Mouse (Mus musculus) heart, embryonic 14.5 days (tissue): ENCODE results near the gene Gps1. TPM values are rescaled to one million over a fixed set of nuclear protein-coding genes. Genes with fewer than 3 reads are reported as not detected.

Experiments used
- ATAC-seq: fragments of 200-750 bp; cut with Nextera tagmentation; 2 replicates; pipeline ENCODE4 v1.8.0; 2017; ENCODE audit warnings: low read depth, moderate TSS enrichment; ENCODE audit not compliant: insufficient number of reproducible peaks, insufficient read depth, low FRiP score
- H3K27ac ChIP-seq, 2 experiments: fragments of 200-500 bp in 1 of 2; fragments of 300-500 bp in 1 of 2; sonication (generic) in 1 of 2; replicated peaks in 1 of 2; 2 replicates each; pipeline ENCODE4 v1.5.1; 2012 to 2014; ENCODE audit warnings: low read depth in 2 of 2, low read length in 2 of 2, control low read depth in 1 of 2, mild to moderate bottlenecking in 1 of 2, mixed read lengths in 1 of 2; ENCODE audit not compliant: control insufficient read depth in 1 of 2, insufficient read depth in 1 of 2
- H3K27me3 ChIP-seq: fragments of 300-500 bp; sonication (generic); 2 replicates; pipeline ENCODE4 v1.6.1; 2014; ENCODE audit warnings: mild to moderate bottlenecking, low read length, control low read depth; ENCODE audit not compliant: control insufficient read depth, insufficient read depth
- H3K36me3 ChIP-seq: fragments of 300-500 bp; sonication (generic); 2 replicates; pipeline ENCODE4 v1.6.1; 2014; ENCODE audit warnings: mild to moderate bottlenecking, control low read depth, low read length, mixed read lengths; ENCODE audit not compliant: control insufficient read depth, insufficient read depth
- H3K4me1 ChIP-seq, 2 experiments: fragments of 200-500 bp in 1 of 2; fragments of 300-500 bp in 1 of 2; sonication (generic) in 1 of 2; 2 replicates each; pipeline ENCODE4 v1.6.1; 2012 to 2014; ENCODE audit warnings: low read length in 2 of 2, control low read depth in 1 of 2, mixed read lengths in 1 of 2; ENCODE audit not compliant: control insufficient read depth in 2 of 2, insufficient read depth in 2 of 2
- H3K4me2 ChIP-seq: fragments of 300-500 bp; sonication (generic); 2 replicates; pipeline ENCODE4 v1.6.1; 2014; ENCODE audit warnings: mild to moderate bottlenecking, low read length
- H3K4me3 ChIP-seq, 2 experiments: fragments of 200-500 bp in 1 of 2; fragments of 300-500 bp in 1 of 2; sonication (generic) in 1 of 2; 2 replicates each; pipeline ENCODE4 v1.5.1; 2012 to 2014; ENCODE audit warnings: low read length in 2 of 2, mild to moderate bottlenecking in 2 of 2, control low read depth in 1 of 2, low read depth in 1 of 2, moderate library complexity in 1 of 2; ENCODE audit not compliant: control insufficient read depth in 1 of 2, insufficient read depth in 1 of 2
- H3K9ac ChIP-seq: fragments of 300-500 bp; sonication (generic); 2 replicates; pipeline ENCODE4 v1.6.1; 2014; ENCODE audit warnings: mild to moderate bottlenecking, low read length
- H3K9me3 ChIP-seq: fragments of 300-500 bp; sonication (generic); 2 replicates; pipeline ENCODE4 v1.6.1; 2016; ENCODE audit warnings: low read length, control low read depth; ENCODE audit not compliant: control insufficient read depth
- WGBS: fragments of 180-500 bp; shearing (Covaris S2); extraction: QIAGEN DNeasy Blood & Tissue Kit; methylation state at CpG from one replicate; pipeline ENCODE4 v1.1.7; 2014; 5-methylcytosine and 5-hydroxymethylcytosine counted together
- polyA plus RNA-seq: library from polyadenylated mRNA; unstranded; fragments of >200 nt; fragmentation: Nextera tagmentation; extraction: Ambion mirVana; gene quantifications from 2 replicates; pipeline ENCODE4 v1.2.1, GENCODE M21; 2014

Gene Gps1
- polyA plus RNA-seq, 1 experiment from 2014 or later, result 151 TPM

DNA sequence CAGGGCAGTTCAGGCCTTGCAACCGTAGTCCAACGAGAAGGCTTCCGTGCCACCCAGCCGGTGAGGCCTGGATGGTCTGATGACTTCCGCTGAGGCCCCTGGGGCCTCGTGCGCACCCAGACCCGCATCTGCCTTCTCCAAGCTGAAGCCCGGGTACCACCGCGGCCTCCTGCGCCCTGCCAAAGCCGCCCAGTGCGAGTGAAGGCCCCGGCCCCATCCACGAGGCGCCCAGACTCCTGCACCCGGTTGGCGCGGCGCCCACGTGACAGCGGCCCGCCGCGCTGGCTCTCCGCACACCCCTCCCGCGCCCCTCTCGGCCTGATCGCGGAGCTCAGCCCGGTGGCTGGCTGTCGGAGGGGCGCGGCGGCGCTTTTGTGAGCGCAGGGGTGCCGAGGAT is 39.5 kb downstream of the Gps1 start:
- peaks cover 29 to 34% of the 10 kb centered on the region in 2 experiments for H3K4me1 ChIP-seq
- H3K9me3 ChIP-seq, result no peaks in the 10 kb centered on the region
- ATAC-seq, result peak; percentile 16; the same call in 1 of the 2 replicates
- WGBS, result under 1% methylated on average over 40 of the region's 40 CpGs
- H3K4me2 ChIP-seq, result peak overlapping the region; percentile 87
- peak overlapping the region; percentile 68 to 81 for H3K4me3 ChIP-seq
- peak overlapping the region; percentile 88 to 93 for H3K27ac ChIP-seq
- peaks cover 35% of the 10 kb centered on the region for H3K36me3 ChIP-seq
- H3K27me3 ChIP-seq, result no peaks in the 10 kb centered on the region
- H3K9ac ChIP-seq, result peak overlapping the region; percentile 87

DNA sequence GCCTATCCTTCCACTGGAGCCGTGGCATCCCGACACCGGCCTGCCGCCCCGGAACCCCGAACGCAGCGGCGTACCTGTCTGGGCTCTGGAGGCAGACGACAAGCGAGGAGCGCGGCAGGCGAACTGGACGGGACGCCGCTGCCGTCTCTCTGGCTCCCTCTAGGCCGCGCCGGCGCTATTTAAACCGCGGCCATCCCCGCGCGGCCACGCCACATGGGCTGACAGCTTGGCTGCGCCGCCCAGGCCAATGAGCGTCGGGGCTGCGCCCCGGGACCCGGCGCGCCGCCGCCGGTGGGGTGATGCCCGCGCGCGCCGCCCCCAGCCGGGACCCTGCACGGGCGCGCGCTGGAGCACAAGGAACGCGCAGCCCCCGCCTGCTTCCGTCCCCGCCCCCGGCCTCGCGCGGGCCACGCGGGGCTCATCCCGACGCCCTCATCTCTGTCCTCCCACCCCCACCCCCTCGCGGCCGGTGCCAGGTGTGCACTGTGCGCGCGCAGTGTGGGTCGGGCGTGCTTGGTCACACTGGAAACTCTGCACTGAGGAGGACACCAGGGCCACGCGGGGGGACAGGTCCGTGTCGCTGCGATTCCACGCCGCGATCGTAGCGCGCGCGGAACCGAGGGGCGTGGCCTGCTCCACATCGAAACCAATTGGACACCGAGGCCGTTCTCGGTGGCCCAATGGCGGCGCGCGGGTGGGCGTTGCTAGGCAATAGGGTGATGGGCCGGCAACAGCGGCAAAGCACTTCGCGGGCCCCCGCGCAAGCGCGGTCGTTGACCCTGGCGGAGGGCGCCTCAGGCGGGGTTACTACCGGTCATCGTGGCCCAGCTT is 40.1 kb downstream of the Gps1 start, which contains the start of gene Fasn:
TSS of gene Fasn (minus strand) at position 592 of the 831 bp plus-strand sequence.
- H3K9ac ChIP-seq, result peak within 1 kb of the TSS; percentile 87
- H3K4me2 ChIP-seq, result peak within 1 kb of the TSS; percentile 87
- no peaks in the 10 kb centered on the region for H3K27me3 ChIP-seq
- peak; percentile 88 for ATAC-seq
- peak within 1 kb of the TSS; percentile 68 to 81 for H3K4me3 ChIP-seq
- peak within 1 kb of the TSS; percentile 93 to 94 for H3K27ac ChIP-seq
- H3K9me3 ChIP-seq, result no peaks in the 10 kb centered on the region
- WGBS, result under 1% methylated on average over 101 of the region's 109 CpGs
- H3K36me3 ChIP-seq, result peaks cover 29% of the 10 kb centered on the region
- peaks cover 29 to 34% of the 10 kb centered on the region in 2 experiments for H3K4me1 ChIP-seq

GRCm38 (mm10) chr11:120824787-120825288 is 40.8 kb downstream of the Gps1 start:
- ATAC-seq, result no peak
- peak overlapping the region; percentile 87 for H3K9ac ChIP-seq
- peak overlapping the region; percentile 87 for H3K4me2 ChIP-seq
- peaks cover 22% of the 10 kb centered on the region for H3K36me3 ChIP-seq
- H3K4me1 ChIP-seq, result peaks cover 29 to 34% of the 10 kb centered on the region in 2 experiments
- H3K9me3 ChIP-seq, result no peaks in the 10 kb centered on the region
- 0% methylated on average over 21 of the region's 21 CpGs for WGBS
- H3K27me3 ChIP-seq, result no peaks in the 10 kb centered on the region
- H3K4me3 ChIP-seq, result peak overlapping the region; percentile 68 to 81
- peak overlapping the region; percentile 93 to 94 for H3K27ac ChIP-seq

GRCm38 (mm10) chr11:120825289-120825863 is 41.3 kb downstream of the Gps1 start:
- Histone ChIP-seq H3K27me3 (no peaks in the 10 kb centered on the region), H3K27ac (peak overlapping the region; percentile 93 to 94), H3K9me3 (no peaks in the 10 kb centered on the region), H3K4me3 (peak overlapping the region in 1 of 2 experiments; percentile 68; a peak in 2 of 4 replicates), H3K9ac (peak overlapping the region; percentile 87), H3K36me3 (peaks cover 17% of the 10 kb centered on the region), H3K4me1 (peaks cover 29 to 34% of the 10 kb centered on the region in 2 experiments), H3K4me2 (peak overlapping the region; percentile 87)
- no peak for ATAC-seq
- 43% methylated on average over 4 of the region's 4 CpGs for WGBS

GRCm38 (mm10) chr11:120826016-120826953 is 42.2 kb downstream of the Gps1 start:
- Histone ChIP-seq H3K4me1 (peaks cover 22 to 29% of the 10 kb centered on the region in 2 experiments), H3K27ac (0 out of 4 replicates have a peak overlapping the region, but pooled peaks of 1 of the 2 experiments have one; percentile 93), H3K36me3 (peaks cover 8% of the 10 kb centered on the region; the same call in 1 of the 2 replicates), H3K4me2 (no peak overlapping the region), H3K4me3 (no peak overlapping the region), H3K27me3 (no peaks in the 10 kb centered on the region), H3K9me3 (no peaks in the 10 kb centered on the region), H3K9ac (no peak overlapping the region)
- no peak for ATAC-seq
- WGBS, result 83% methylated on average over 8 of the region's 8 CpGs

DNA sequence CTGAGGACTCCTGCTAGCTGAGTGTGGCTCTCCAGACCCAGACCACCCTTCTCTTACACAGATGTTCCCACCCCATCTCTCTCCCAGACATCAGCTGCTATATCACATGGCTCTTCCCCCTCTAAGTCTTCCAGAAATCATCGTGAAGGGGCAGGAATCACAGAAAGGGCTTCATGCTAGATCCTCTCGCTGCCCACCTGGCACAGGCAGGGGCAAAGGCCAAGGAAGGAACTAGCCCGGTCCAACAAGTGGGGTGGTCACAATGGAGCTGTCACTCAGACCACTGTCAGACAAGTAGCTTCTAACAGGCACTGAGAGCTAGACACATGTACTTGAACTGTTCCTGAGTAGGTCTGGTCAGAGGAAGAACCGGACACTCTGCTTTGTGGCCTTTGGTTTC is 44.3 kb downstream of the Gps1 start:
- Histone ChIP-seq H3K27me3 (no peaks in the 10 kb centered on the region), H3K9ac (no peak overlapping the region), H3K4me3 (no peak overlapping the region), H3K27ac (no peak overlapping the region), H3K9me3 (no peaks in the 10 kb centered on the region), H3K36me3 (no peaks in the 10 kb centered on the region), H3K4me2 (no peak overlapping the region), H3K4me1 (peaks cover 11 to 12% of the 10 kb centered on the region in 2 experiments)
- 68% methylated on average over 4 of the region's 4 CpGs for WGBS
- ATAC-seq, result no peak
